Mouse (Mus musculus): ENCODE measurements around the gene Rnf31.

- TF ChIP-seq TAL1 (conservative IDR thresholded peaks at IDR 0.05; ENCODE audit: low read depth, low read length), result peak; percentile 64
- TF ChIP-seq CTCF (IDR thresholded peaks at IDR 0.05; ENCODE audit: low read depth, low read length), result no peak
- no peak for TF ChIP-seq GATA2 (IDR thresholded peaks at IDR 0.05; ENCODE audit: borderline replicate concordance, low read depth, low read length)
- TF ChIP-seq GATA1 (IDR thresholded peaks at IDR 0.05; ENCODE audit: borderline replicate concordance, low read length), result no peak
- no peak for TF ChIP-seq POLR2AphosphoS5 (IDR thresholded peaks at IDR 0.05; ENCODE audit: insufficient replicate concordance, low read depth, low read length)
Observed at GRCm38 (mm10) chr14:55614565-55615178, 23.2 kb downstream of the Rnf31 start.

Measured in G1E (cell line).